Mouse (Mus musculus): Measurements from ENCODE around the gene Rgl2. TPM values are rescaled to one million over a fixed set of nuclear protein-coding genes. Genes with fewer than 3 reads are reported as not detected.
"Not testable (repeated sequence)": the region's sequence is repeated elsewhere in the genome, so short reads cannot be mapped to it uniquely, and the experiment has no call there.

The Rgl2 gene
- total RNA-seq, 2 experiments from 2014 or later, result 5.2 to 9.7 TPM

GRCm38 (mm10) chr17:33959135-33959534 is 29.8 kb downstream of the Rgl2 start:
- no peak for ATAC-seq (replicated peaks; ENCODE audit: low FRiP score, poor library complexity, severe bottlenecking)

- ATAC-seq (replicated peaks; ENCODE audit: low FRiP score, poor library complexity, severe bottlenecking), result no peak
Measured at GRCm38 (mm10) chr17:33959948-33960347, 30.6 kb downstream of the Rgl2 start.

DNA sequence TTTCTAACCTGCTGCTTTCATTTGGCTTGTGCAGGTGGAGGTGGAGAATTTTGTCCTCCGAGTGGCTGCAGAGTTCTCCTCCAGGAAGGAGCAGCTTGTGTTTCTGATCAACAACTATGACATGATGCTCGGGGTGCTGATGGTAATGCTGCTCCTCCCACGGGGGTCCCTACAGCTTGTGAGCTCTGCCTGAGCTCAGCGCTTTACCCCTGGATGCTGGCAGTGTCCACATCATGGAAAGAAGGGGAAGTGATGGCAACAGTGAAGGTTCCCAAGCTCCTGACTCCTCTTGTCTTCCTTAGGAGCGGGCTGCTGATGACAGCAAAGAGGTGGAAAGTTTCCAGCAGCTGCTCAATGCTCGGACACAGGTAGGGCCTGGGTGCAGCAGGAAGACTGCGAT is 33.5 kb downstream of the Rgl2 start:
- no peak for ATAC-seq (replicated peaks; ENCODE audit: low FRiP score, poor library complexity, severe bottlenecking)

- no peak for ATAC-seq (replicated peaks; ENCODE audit: low FRiP score, poor library complexity, severe bottlenecking)
Measured at GRCm38 (mm10) chr17:33965082-33965845, 35.9 kb downstream of the Rgl2 start.

- no peak for ATAC-seq (replicated peaks; ENCODE audit: low FRiP score, poor library complexity, severe bottlenecking)
Measured at GRCm38 (mm10) chr17:33965846-33966550, 36.7 kb downstream of the Rgl2 start.

DNA sequence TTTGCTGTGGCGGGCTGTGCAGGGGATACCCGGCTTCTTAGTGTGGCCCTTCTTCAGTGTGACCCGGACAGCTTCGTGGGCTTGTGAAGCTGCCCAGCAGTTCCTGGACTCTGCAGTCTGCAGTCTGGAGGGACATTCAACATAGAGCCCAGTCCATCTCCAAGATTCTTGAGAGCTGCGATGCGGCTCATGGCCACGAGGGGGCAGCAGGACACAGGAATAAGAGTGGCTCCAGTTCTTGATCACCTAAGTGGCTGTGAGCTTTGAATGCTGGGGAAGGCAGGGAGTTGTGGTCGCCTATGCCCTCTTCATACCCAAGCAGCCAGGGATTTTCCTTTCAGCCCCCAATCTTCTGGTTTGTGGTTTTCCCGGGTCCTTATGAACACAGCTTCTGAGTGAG is 39.1 kb downstream of the Rgl2 start:
- peak; percentile 88 for ATAC-seq (replicated peaks; ENCODE audit: low FRiP score, poor library complexity, severe bottlenecking)

GRCm38 (mm10) chr17:33968927-33969326 is 39.6 kb downstream of the Rgl2 start:
- peak; percentile 17 for ATAC-seq (replicated peaks; ENCODE audit: low FRiP score, poor library complexity, severe bottlenecking)

DNA sequence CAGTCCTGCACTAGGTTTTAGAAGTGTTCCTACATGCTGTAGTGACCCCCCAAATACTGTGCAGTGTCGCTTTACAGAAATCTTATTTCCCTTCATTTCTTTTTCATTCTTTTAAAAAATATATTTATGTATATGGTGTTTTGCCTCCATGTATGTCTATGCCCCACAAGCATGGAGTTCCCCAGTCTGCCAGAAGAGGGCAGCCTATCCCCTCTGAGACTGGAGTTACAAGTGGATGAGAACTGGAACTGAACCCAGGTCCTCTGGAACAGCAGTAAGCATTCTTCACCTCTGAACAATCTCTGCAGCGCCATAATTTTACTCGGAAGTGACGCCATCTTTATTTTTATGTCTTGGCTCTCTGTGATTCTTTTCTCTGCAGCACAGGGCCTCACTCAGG is 40.1 kb downstream of the Rgl2 start:
- no peak for ATAC-seq (replicated peaks; ENCODE audit: low FRiP score, poor library complexity, severe bottlenecking)

DNA sequence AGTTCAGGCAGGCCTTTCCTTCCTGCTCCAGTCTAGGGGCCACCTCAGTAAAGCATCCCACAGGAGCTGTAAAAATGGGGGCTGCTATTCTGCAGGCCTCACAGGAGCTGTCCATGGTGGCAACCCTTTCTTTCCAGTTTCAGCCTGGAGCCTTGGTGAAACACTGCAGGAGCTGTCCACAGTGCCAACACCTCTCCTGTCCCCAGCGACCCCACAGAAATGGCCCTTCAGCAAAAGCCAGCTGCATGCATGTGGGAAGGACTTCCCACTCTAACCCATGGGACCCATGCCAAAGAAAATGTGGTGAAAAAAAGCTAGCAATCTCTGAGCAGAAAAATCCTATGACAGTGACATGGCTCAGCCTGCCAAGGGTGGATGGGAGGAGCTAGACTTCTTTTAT is 43.3 kb downstream of the Rgl2 start:
- ATAC-seq (replicated peaks; ENCODE audit: low FRiP score, poor library complexity, severe bottlenecking), result no peak

- peak; percentile 70 for ATAC-seq (replicated peaks; ENCODE audit: low FRiP score, poor library complexity, severe bottlenecking)
Measured at GRCm38 (mm10) chr17:33973572-33973971, 44.2 kb downstream of the Rgl2 start.

- ATAC-seq (replicated peaks; ENCODE audit: low FRiP score, poor library complexity, severe bottlenecking), result no peak
Measured at GRCm38 (mm10) chr17:33977861-33978557, 48.7 kb downstream of the Rgl2 start.

- peak; percentile 75 for ATAC-seq (replicated peaks; ENCODE audit: low FRiP score, poor library complexity, severe bottlenecking)
Measured at GRCm38 (mm10) chr17:33978631-33979031, 49.3 kb downstream of the Rgl2 start.

GRCm38 (mm10) chr17:33979512-33980050 is 50.2 kb downstream of the Rgl2 start:
- ATAC-seq (replicated peaks; ENCODE audit: low FRiP score, poor library complexity, severe bottlenecking), result no peak

DNA sequence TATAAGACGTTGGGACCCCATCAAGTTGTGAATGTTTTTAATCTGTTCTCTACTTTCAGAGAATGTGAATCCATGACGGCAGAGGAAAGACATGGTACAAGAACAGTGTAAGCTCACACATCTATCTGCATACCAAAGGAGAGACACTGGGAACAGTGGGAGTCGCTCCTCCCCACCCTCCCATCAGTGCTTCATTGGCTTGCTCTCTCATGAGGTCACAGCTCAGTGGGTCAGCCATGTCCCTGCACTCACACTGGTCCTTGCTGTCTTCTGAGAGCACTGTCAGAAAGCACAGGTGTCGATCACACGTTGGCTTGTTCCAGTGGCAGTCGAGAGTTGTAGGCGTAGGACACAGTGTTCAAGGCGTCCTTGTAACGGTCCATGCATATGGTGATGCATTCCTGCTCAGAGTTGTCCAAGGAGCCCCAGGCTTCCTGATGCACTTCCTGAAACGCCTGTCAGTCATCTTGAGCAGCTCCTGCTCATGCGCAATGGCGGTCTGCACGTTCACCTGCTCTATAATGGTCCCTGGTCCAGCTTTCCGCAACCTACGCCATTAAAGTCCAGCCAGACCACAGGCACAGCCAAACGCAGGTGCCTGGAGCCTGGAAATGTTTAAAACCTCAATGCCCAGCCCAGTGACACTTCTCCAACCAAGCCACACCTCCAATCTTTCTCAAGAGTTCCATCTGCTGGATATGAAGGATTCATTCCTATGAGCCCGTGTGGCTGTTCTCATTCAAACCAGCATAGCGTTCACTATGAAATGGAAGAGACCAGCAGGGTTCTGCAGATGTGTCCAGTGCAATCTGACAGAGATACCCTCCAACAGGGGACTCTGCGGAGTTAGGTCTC is 51.1 kb downstream of the Rgl2 start:
- no peak for ATAC-seq (replicated peaks; ENCODE audit: low FRiP score, poor library complexity, severe bottlenecking)

DNA sequence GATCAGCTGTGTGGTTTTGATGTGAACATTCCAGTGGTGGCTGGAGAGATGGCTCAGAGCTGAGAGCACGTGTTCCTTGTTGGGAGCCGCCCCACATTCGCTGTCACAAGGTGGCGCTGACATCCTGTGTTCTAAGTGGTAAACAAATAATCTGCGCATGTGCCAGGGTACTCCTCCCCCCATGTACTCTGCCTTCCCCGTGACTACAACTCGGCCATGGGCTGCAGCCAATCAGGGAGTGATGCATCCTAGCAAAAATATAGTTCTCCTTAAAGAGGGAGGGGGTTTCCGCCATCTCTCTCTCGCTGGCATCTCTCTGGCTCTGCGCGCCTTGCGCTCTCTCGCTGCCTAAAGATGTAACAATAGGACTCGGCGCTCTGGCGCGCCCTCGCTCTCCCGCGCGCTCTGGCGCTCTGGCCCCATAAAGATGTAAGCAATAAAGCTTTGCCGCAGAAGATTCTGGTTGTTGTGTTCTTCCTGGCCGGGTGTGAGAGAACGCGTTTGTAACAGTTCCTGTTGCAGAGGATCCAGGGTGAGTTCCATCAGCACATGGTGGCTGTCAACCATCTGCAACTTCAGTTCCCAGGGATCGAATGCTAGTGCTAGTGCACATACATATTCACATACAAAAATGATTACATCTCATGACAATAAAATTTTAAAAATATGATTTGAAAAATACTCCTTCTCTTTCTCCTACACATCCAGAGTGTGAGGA is 52.0 kb downstream of the Rgl2 start:
- peak; percentile 84 for ATAC-seq (replicated peaks; ENCODE audit: low FRiP score, poor library complexity, severe bottlenecking)

DNA sequence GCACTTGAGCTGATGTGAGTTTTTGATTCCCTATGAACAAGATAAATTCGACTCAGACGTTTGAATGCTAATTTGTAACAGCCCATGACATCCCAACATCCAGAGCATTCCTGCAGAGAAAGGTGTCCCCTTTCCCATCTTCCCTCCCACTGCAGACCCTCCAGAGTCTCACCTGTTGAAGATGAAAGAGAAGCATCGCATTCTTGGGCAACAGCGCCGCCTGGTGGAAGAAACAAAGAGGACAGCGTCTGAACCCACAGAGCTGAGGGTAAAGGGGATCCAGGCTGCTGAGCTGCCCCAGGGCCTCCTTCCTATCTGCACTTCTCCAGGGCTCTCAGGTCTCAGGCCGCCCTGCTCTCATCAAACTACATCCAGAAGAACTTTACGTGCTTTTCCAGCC is 52.8 kb downstream of the Rgl2 start:
- not testable (repeated sequence) for ATAC-seq (replicated peaks; ENCODE audit: low FRiP score, poor library complexity, severe bottlenecking)
